Mouse (Mus musculus) bone marrow macrophage, adult 2 months (primary cell): ENCODE measurements around the gene Myo10.

ENCODE experiments used
- CTCF ChIP-seq: IDR thresholded peaks from 2 replicates; pipeline ENCODE4 v1.5.1; 2012; ENCODE audit warnings: low read depth, mild to moderate bottlenecking, low read length, moderate library complexity
- POLR2A ChIP-seq: IDR thresholded peaks from 2 replicates; pipeline ENCODE4 v1.6.1; 2012; ENCODE audit warnings: mild to moderate bottlenecking, low read depth, low read length, borderline replicate concordance

GRCm38 (mm10) chr15:25808677-25809460 lies 186.5 kb downstream of the Myo10 start:
- TF ChIP-seq POLR2A (no peak), CTCF (no peak)
